Mouse (Mus musculus): Measurements from ENCODE around the gene Gm26602.

GRCm38 (mm10) chr10:79947502-79947901 lies 36.8 kb downstream of the Gm26602 start:
- TF ChIP-seq CTCF (IDR thresholded peaks at IDR 0.05; ENCODE audit: borderline replicate concordance, extremely low read depth, insufficient read depth, insufficient read length) (no peak), POLR2A (IDR thresholded peaks at IDR 0.05; ENCODE audit: borderline replicate concordance, extremely low read depth, insufficient read depth, insufficient read length, poor library complexity, severe bottlenecking) (no peak)

Measured in brain, embryonic 14.5 days (tissue).